Mouse (Mus musculus) heart, postnatal 0 days (tissue): Measurements from ENCODE around the gene Gnl3l.
A peak's percentile ranks its signal among the peaks of the same experiment; 100 is the strongest.

Experiments used
- CTCF ChIP-seq: IDR thresholded peaks from 2 replicates; pipeline ENCODE4 v1.5.1; 2016; ENCODE audit warnings: antibody characterized with exemption, control low read depth, low read depth
- EP300 ChIP-seq: IDR thresholded peaks from 2 replicates; pipeline ENCODE4 v1.6.1; 2016; ENCODE audit warnings: antibody characterized with exemption, low read depth

GRCm38 (mm10) chrX:151016938-151017877, at the start of gene Gnl3l:
- TF ChIP-seq CTCF (peak; percentile 49), EP300 (no peak)
